Mouse (Mus musculus): ENCODE results near the gene Myh15.

DNA sequence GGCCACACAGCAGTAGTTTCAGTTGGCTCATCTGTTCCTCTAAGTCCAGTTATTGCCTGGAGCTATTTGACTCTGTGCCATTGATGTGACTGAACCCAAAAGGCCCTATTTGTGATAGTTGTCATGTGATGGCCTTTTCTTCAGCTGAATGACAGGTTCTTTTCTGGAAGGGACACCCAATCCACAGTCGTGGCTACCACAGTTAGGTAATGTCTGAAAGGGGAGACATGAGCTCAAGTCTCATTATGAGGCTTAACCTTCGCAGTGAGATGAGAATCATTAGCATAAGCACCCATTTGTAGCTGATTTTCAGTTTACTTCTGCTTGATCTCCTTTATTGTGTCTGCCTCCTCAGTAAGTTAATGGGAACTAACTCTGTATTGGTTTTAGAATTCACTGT lies 136.2 kb downstream of the Myh15 start:
- TF ChIP-seq CTCF (IDR thresholded peaks at IDR 0.05; ENCODE audit: insufficient read depth, low read depth, low read length) (no peak), POLR2A (IDR thresholded peaks at IDR 0.05; ENCODE audit: insufficient read depth, low read depth, low read length) (no peak)
